Mouse (Mus musculus): ENCODE data around the gene Unc79.

- no peak for TF ChIP-seq POLR2A (IDR thresholded peaks at IDR 0.05; ENCODE audit: borderline replicate concordance, control insufficient read depth, low read depth, low read length)
- no peak for TF ChIP-seq CTCF (IDR thresholded peaks at IDR 0.05; ENCODE audit: control insufficient read depth, insufficient read depth, low read length)
Observed at GRCm38 (mm10) chr12:103129395-103130248, 181.0 kb downstream of the Unc79 start.

All from bone marrow, adult 2 months (tissue).